Mouse (Mus musculus): Measurements from ENCODE around the gene Ap3s2. TPM values are rescaled to one million over a fixed set of nuclear protein-coding genes. Genes with fewer than 3 reads are reported as not detected.

The Ap3s2 gene
- total and polyA plus RNA-seq, 2 experiments from 2014 or later: 32.0 to 35.7 TPM

GRCm38 (mm10) chr7:79866294-79867000, 54.0 kb downstream of the Ap3s2 start:
- ATAC-seq (no peak), DNase-seq (ENCODE audit: low spot score) (no peak)
- no peaks in the 10 kb centered on the region for H3K4me1 ChIP-seq (ENCODE audit: insufficient read depth, low read length)
- H3K27ac ChIP-seq: no peak overlapping the region
- no peaks in the 10 kb centered on the region for H3K9me3 ChIP-seq (ENCODE audit: low read length)
- WGBS: 72% methylated on average over 3 of the region's 3 CpGs
- H3K36me3 ChIP-seq (ENCODE audit: insufficient read depth, low read length): no peaks in the 10 kb centered on the region
- H3K4me2 ChIP-seq (ENCODE audit: low read depth, low read length): no peak overlapping the region
- TF ChIP-seq CTCF (IDR thresholded peaks at IDR 0.05; ENCODE audit: low read depth): no peak
- no peak overlapping the region for H3K4me3 ChIP-seq (ENCODE audit: low read length)
- H3K9ac ChIP-seq (replicated peaks; ENCODE audit: low read length): no peak overlapping the region
- H3K27me3 ChIP-seq (ENCODE audit: insufficient read depth, low read length): no peaks in the 10 kb centered on the region

- WGBS: 93% methylated on average over 8 of the region's 8 CpGs
- TF ChIP-seq CTCF (IDR thresholded peaks at IDR 0.05; ENCODE audit: low read depth): no peak
- H3K27me3 ChIP-seq (ENCODE audit: insufficient read depth, low read length): no peaks in the 10 kb centered on the region
- H3K4me3 ChIP-seq (ENCODE audit: low read length): no peak overlapping the region
- ATAC-seq (no peak), DNase-seq (ENCODE audit: low spot score) (no peak)
- H3K9ac ChIP-seq (replicated peaks; ENCODE audit: low read length): no peak overlapping the region
- H3K36me3 ChIP-seq (ENCODE audit: insufficient read depth, low read length): no peaks in the 10 kb centered on the region
- H3K4me1 ChIP-seq (ENCODE audit: insufficient read depth, low read length): no peaks in the 10 kb centered on the region
- H3K9me3 ChIP-seq (ENCODE audit: low read length): no peaks in the 10 kb centered on the region
- H3K27ac ChIP-seq: no peak overlapping the region
- no peak overlapping the region for H3K4me2 ChIP-seq (ENCODE audit: low read depth, low read length)
These were observed 58.7 kb downstream of the Ap3s2 start for GRCm38 (mm10) chr7:79861794-79862193.

- no peak for TF ChIP-seq CTCF (IDR thresholded peaks at IDR 0.05; ENCODE audit: low read depth)
- no peak within 1 kb of the TSS for H3K27ac ChIP-seq
- no peak within 1 kb of the TSS for H3K4me2 ChIP-seq (ENCODE audit: low read depth, low read length)
- ATAC-seq (no peak), DNase-seq (ENCODE audit: low spot score) (no peak)
- H3K27me3 ChIP-seq (ENCODE audit: insufficient read depth, low read length): no peaks in the 10 kb centered on the region
- no peak within 1 kb of the TSS for H3K4me3 ChIP-seq (ENCODE audit: low read length)
- 74% methylated on average over 9 of the region's 9 CpGs for WGBS
- H3K9me3 ChIP-seq (ENCODE audit: low read length): no peaks in the 10 kb centered on the region
- H3K9ac ChIP-seq (replicated peaks; ENCODE audit: low read length): no peak within 1 kb of the TSS
- no peaks in the 10 kb centered on the region for H3K4me1 ChIP-seq (ENCODE audit: insufficient read depth, low read length)
- H3K36me3 ChIP-seq (ENCODE audit: insufficient read depth, low read length): no peaks in the 10 kb centered on the region
These were observed 59.6 kb downstream of the Ap3s2 start, which contains the start of gene Anpep for GRCm38 (mm10) chr7:79860811-79861210. TSS of gene Anpep (minus strand) at chr7:79861059.

GRCm38 (mm10) chr7:79858956-79859630, 61.4 kb downstream of the Ap3s2 start:
- Histone ChIP-seq H3K9ac (replicated peaks; ENCODE audit: low read length) (no peak overlapping the region), H3K4me2 (ENCODE audit: low read depth, low read length) (no peak overlapping the region), H3K9me3 (ENCODE audit: low read length) (no peaks in the 10 kb centered on the region), H3K36me3 (ENCODE audit: insufficient read depth, low read length) (no peaks in the 10 kb centered on the region), H3K4me3 (ENCODE audit: low read length) (no peak overlapping the region), H3K27ac (no peak overlapping the region), H3K27me3 (ENCODE audit: insufficient read depth, low read length) (no peaks in the 10 kb centered on the region), H3K4me1 (ENCODE audit: insufficient read depth, low read length) (no peaks in the 10 kb centered on the region)
- DNase-seq (ENCODE audit: low spot score) (no peak), ATAC-seq (no peak)
- no peak for TF ChIP-seq CTCF (IDR thresholded peaks at IDR 0.05; ENCODE audit: low read depth)
- WGBS: 60% methylated on average over 9 of the region's 9 CpGs

- no peak for TF ChIP-seq CTCF (IDR thresholded peaks at IDR 0.05; ENCODE audit: low read depth)
- H3K9me3 ChIP-seq (ENCODE audit: low read length): no peaks in the 10 kb centered on the region
- H3K36me3 ChIP-seq (ENCODE audit: insufficient read depth, low read length): no peaks in the 10 kb centered on the region
- no peak overlapping the region for H3K4me3 ChIP-seq (ENCODE audit: low read length)
- WGBS: 57% methylated on average over 11 of the region's 11 CpGs
- H3K27ac ChIP-seq: no peak overlapping the region
- no peak overlapping the region for H3K4me2 ChIP-seq (ENCODE audit: low read depth, low read length)
- no peaks in the 10 kb centered on the region for H3K4me1 ChIP-seq (ENCODE audit: insufficient read depth, low read length)
- no peak for DNase-seq (ENCODE audit: low spot score)
- no peak overlapping the region for H3K9ac ChIP-seq (replicated peaks; ENCODE audit: low read length)
- no peaks in the 10 kb centered on the region for H3K27me3 ChIP-seq (ENCODE audit: insufficient read depth, low read length)
- no peak for ATAC-seq
These were observed 62.1 kb downstream of the Ap3s2 start for GRCm38 (mm10) chr7:79858202-79858934.

- WGBS: 90% methylated on average over 4 of the region's 4 CpGs
- no peak for TF ChIP-seq CTCF (IDR thresholded peaks at IDR 0.05; ENCODE audit: low read depth)
These were observed 64.1 kb downstream of the Ap3s2 start for GRCm38 (mm10) chr7:79856305-79856704.

More at GRCm38 (mm10) chr7:79856305-79856704, 64.1 kb downstream of the Ap3s2 start:
- Histone ChIP-seq H3K27me3 (ENCODE audit: insufficient read depth, low read length) (no peaks in the 10 kb centered on the region), H3K4me3 (ENCODE audit: low read length) (no peak overlapping the region), H3K4me1 (ENCODE audit: insufficient read depth, low read length) (no peaks in the 10 kb centered on the region), H3K36me3 (ENCODE audit: insufficient read depth, low read length) (no peaks in the 10 kb centered on the region), H3K27ac (no peak overlapping the region), H3K4me2 (ENCODE audit: low read depth, low read length) (no peak overlapping the region), H3K9ac (replicated peaks; ENCODE audit: low read length) (no peak overlapping the region), H3K9me3 (ENCODE audit: low read length) (no peaks in the 10 kb centered on the region)
- ATAC-seq (no peak), DNase-seq (ENCODE audit: low spot score) (no peak)
